Mouse (Mus musculus) cerebellum, postnatal 14 days (tissue): ENCODE measurements at regions not wholly inside any gene's neighbourhood (a gene's known extent, or its start where the extent isn't known, plus 50 kb on each side); places are given as distances from the start of the nearest gene placed in this dataset.
A peak's percentile ranks its signal among the peaks of the same experiment; 100 is the strongest.

Source experiments
- DNase-seq, 2 experiments: peaks; one replicate each; pipeline ENCODE4 v3.0.0; 2021; ENCODE audit warnings: mixed read lengths in 2 of 2

- no peak for DNase-seq
Measured at GRCm38 (mm10) chr7:56587283-56587682, 347.7 kb downstream of the Oca2 start.

GRCm38 (mm10) chr7:56590904-56591303 is 351.3 kb downstream of the Oca2 start:
- peak; percentile 10 to 12 for DNase-seq

- no peak for DNase-seq
Measured at GRCm38 (mm10) chr7:56591321-56591720, 351.8 kb downstream of the Oca2 start.

- no peak for DNase-seq
Measured at GRCm38 (mm10) chr7:56597952-56598595, 358.5 kb downstream of the Oca2 start.
